Mouse (Mus musculus) intestine, embryonic 15.5 days (tissue): Measurements from ENCODE around the gene Antxrl. TPM values are rescaled to one million over a fixed set of nuclear protein-coding genes. Genes with fewer than 3 reads are reported as not detected.

ENCODE experiments used
- ATAC-seq: fragments of 200-750 bp; cut with Nextera tagmentation; 2 replicates; pipeline ENCODE4 v1.8.0; 2017; ENCODE audit warnings: moderate TSS enrichment, moderate library complexity
- H3K27ac ChIP-seq: fragments of 300-500 bp; sonication (generic); 2 replicates; pipeline ENCODE4 v1.5.1; 2015; ENCODE audit warnings: mild to moderate bottlenecking, inconsistent platforms
- H3K27me3 ChIP-seq: fragments of 300-500 bp; sonication (generic); replicated peaks from 2 replicates; pipeline ENCODE4 v1.6.1; 2015; ENCODE audit warnings: inconsistent platforms
- H3K36me3 ChIP-seq: fragments of 300-500 bp; sonication (generic); 2 replicates; pipeline ENCODE4 v1.6.1; 2015; ENCODE audit warnings: inconsistent platforms
- H3K4me1 ChIP-seq: fragments of 300-500 bp; sonication (generic); replicated peaks from 2 replicates; pipeline ENCODE4 v1.6.1; 2015; ENCODE audit warnings: inconsistent platforms
- H3K4me2 ChIP-seq: fragments of 300-500 bp; sonication (generic); replicated peaks from 2 replicates; pipeline ENCODE4 v1.6.1; 2015; ENCODE audit warnings: mild to moderate bottlenecking, inconsistent platforms
- H3K4me3 ChIP-seq: fragments of 300-500 bp; sonication (generic); replicated peaks from 2 replicates; pipeline ENCODE4 v1.5.1; 2015; ENCODE audit warnings: inconsistent platforms
- H3K9ac ChIP-seq: fragments of 300-500 bp; sonication (generic); 2 replicates; pipeline ENCODE4 v1.6.1; 2015; ENCODE audit warnings: inconsistent platforms
- H3K9me3 ChIP-seq: fragments of 300-500 bp; sonication (generic); 2 replicates; pipeline ENCODE4 v1.6.1; 2016; ENCODE audit warnings: inconsistent platforms
- WGBS: fragments of 180-500 bp; shearing (Covaris S2); methylation state at CpG from one replicate; pipeline ENCODE4 v1.1.7; 2015; 5-methylcytosine and 5-hydroxymethylcytosine counted together
- polyA plus RNA-seq: library from polyadenylated mRNA; unstranded; fragments of >200 nt; fragmentation: Nextera tagmentation; extraction: Ambion mirVana; gene quantifications from 2 replicates; pipeline ENCODE4 v1.2.1, GENCODE M21; 2015

Antxrl gene
- polyA plus RNA-seq, 1 experiment from 2014 or later, result not detected

DNA sequence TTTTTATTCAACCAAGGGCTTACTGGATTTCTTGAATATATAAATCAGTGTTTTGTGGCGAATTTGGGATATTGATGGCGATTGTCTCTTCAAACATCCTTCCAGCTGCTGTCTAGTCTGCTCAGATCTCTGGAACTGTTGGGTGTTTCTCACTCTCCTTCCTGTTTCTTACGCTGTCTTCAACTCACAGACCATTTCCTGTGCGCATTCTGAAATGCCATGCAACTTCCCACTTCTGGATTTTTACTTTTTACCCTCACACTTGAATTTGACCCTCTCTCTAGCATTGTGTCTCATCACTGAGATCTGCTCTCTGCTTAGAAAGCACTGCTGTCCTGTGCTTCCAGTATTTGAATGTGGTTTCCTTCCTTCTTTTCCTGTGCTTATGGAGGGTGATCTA lies 55.1 kb downstream of the Antxrl start:
- Histone ChIP-seq H3K4me1 (no peaks in the 10 kb centered on the region), H3K9ac (no peak overlapping the region), H3K9me3 (no peaks in the 10 kb centered on the region), H3K36me3 (no peaks in the 10 kb centered on the region), H3K27ac (no peak overlapping the region), H3K27me3 (no peaks in the 10 kb centered on the region), H3K4me2 (no peak overlapping the region), H3K4me3 (no peak overlapping the region)
- 72% methylated on average over 4 of the region's 4 CpGs for WGBS
- ATAC-seq, result no peak

- H3K9me3 ChIP-seq, result no peaks in the 10 kb centered on the region
- no peak overlapping the region for H3K4me3 ChIP-seq
- no peak for ATAC-seq
- no peaks in the 10 kb centered on the region for H3K4me1 ChIP-seq
- H3K27me3 ChIP-seq, result no peaks in the 10 kb centered on the region
- WGBS, result 83% methylated on average over 4 of the region's 4 CpGs
- H3K4me2 ChIP-seq, result no peak overlapping the region
- H3K36me3 ChIP-seq, result no peaks in the 10 kb centered on the region
- no peak overlapping the region for H3K27ac ChIP-seq
- H3K9ac ChIP-seq, result no peak overlapping the region
Measured at GRCm38 (mm10) chr14:34114311-34114710, 61.8 kb downstream of the Antxrl start.

- H3K9me3 ChIP-seq, result no peaks in the 10 kb centered on the region
- no peaks in the 10 kb centered on the region for H3K4me1 ChIP-seq
- H3K9ac ChIP-seq, result no peak overlapping the region
- H3K27me3 ChIP-seq, result no peaks in the 10 kb centered on the region
- H3K4me2 ChIP-seq, result no peak overlapping the region
- no peak for ATAC-seq
- 60% methylated on average over 7 of the region's 7 CpGs for WGBS
- no peaks in the 10 kb centered on the region for H3K36me3 ChIP-seq
- H3K4me3 ChIP-seq, result no peak overlapping the region
- no peak overlapping the region for H3K27ac ChIP-seq
Measured at GRCm38 (mm10) chr14:34119046-34119723, 66.7 kb downstream of the Antxrl start.

- H3K27ac ChIP-seq, result no peak overlapping the region
- no peaks in the 10 kb centered on the region for H3K9me3 ChIP-seq
- H3K4me3 ChIP-seq, result no peak overlapping the region
- ATAC-seq, result no peak
- WGBS, result 74% methylated on average over 12 of the region's 12 CpGs
- H3K9ac ChIP-seq, result no peak overlapping the region
- no peaks in the 10 kb centered on the region for H3K4me1 ChIP-seq
- no peaks in the 10 kb centered on the region for H3K27me3 ChIP-seq
- no peaks in the 10 kb centered on the region for H3K36me3 ChIP-seq
- no peak overlapping the region for H3K4me2 ChIP-seq
Measured at GRCm38 (mm10) chr14:34120016-34120910, 67.8 kb downstream of the Antxrl start.

DNA sequence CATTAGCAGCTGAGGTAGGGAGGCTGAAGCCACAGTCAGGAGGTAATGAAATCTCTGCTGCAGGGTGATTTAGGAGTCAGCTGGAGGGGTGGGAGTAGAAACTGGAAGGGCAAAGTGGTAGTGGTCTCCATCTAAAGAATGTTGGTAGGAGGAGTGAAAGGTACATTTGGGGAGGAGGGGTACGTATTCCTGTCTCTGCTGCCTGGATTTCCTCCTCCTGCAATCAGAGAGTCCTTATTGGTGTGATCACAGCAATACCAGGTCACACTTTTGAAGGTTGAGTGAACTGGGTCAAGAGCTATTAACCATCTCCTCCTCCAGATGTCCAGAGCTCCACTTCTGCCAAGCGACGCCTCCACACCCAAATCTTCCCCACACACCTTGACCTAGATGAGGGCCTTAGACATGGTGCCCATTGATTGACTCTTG lies 68.4 kb downstream of the Antxrl start:
- WGBS, result 88% methylated on average over 3 of the region's 3 CpGs
- no peak overlapping the region for H3K9ac ChIP-seq
- H3K9me3 ChIP-seq, result no peaks in the 10 kb centered on the region
- H3K4me3 ChIP-seq, result no peak overlapping the region
- ATAC-seq, result no peak
- H3K27me3 ChIP-seq, result no peaks in the 10 kb centered on the region
- H3K27ac ChIP-seq, result no peak overlapping the region
- no peaks in the 10 kb centered on the region for H3K4me1 ChIP-seq
- H3K36me3 ChIP-seq, result no peaks in the 10 kb centered on the region
- H3K4me2 ChIP-seq, result no peak overlapping the region

GRCm38 (mm10) chr14:34121691-34122090 lies 69.2 kb downstream of the Antxrl start:
- no peak overlapping the region for H3K27ac ChIP-seq
- WGBS, result 94% methylated on average over 4 of the region's 4 CpGs
- H3K4me2 ChIP-seq, result no peak overlapping the region
- H3K4me1 ChIP-seq, result no peaks in the 10 kb centered on the region
- H3K4me3 ChIP-seq, result no peak overlapping the region
- H3K36me3 ChIP-seq, result no peaks in the 10 kb centered on the region
- H3K27me3 ChIP-seq, result no peaks in the 10 kb centered on the region
- ATAC-seq, result no peak
- no peaks in the 10 kb centered on the region for H3K9me3 ChIP-seq
- H3K9ac ChIP-seq, result no peak overlapping the region

Other genes with a start within 250 kb of the Antxrl start
- gene Gdf10, start 129.1 kb upstream of the Antxrl start, polyA plus RNA-seq, result 7.1 and 9.4 TPM in 2 replicates
- gene Gdf2, start 111.7 kb upstream of the Antxrl start, polyA plus RNA-seq, result 0.34 and 0.45 TPM in 2 replicates
- gene Rbp3, start 98.7 kb upstream of the Antxrl start, polyA plus RNA-seq, result not detected in 2 replicates
- 0.18 and 0.20 TPM in 2 replicates for gene Zfp488, start 73.9 kb upstream of the Antxrl start, polyA plus RNA-seq
- not detected in 2 replicates for gene Gm30083, start 37.5 kb upstream of the Antxrl start, polyA plus RNA-seq
- not detected in 2 replicates for gene Gm5460, start 35.9 kb upstream of the Antxrl start, polyA plus RNA-seq
- 2.9 and 4.0 TPM in 2 replicates for gene Anxa8, start 33.3 kb downstream of the Antxrl start, polyA plus RNA-seq
- gene A630023A22Rik, start 50.0 kb downstream of the Antxrl start, polyA plus RNA-seq, result 0.79 and 1.5 TPM in 2 replicates
- 0.21 and 0.41 TPM in 2 replicates for gene Npy4r, start 99.8 kb downstream of the Antxrl start, polyA plus RNA-seq
- gene Gprin2, start 148.9 kb downstream of the Antxrl start, polyA plus RNA-seq, result 0.19 and 0.30 TPM in 2 replicates
- gene Syt15, start 166.9 kb downstream of the Antxrl start, polyA plus RNA-seq, result 0.73 and 1.1 TPM in 2 replicates